Mouse (Mus musculus) stomach, postnatal 0 days (tissue): ENCODE results near the gene Pawr. TPM values are rescaled to one million over a fixed set of nuclear protein-coding genes. Genes with fewer than 3 reads are reported as not detected.

Experiments used
- ATAC-seq: fragments of 200-750 bp; cut with Nextera tagmentation; 2 replicates; pipeline ENCODE4 v1.8.0; 2017; ENCODE audit not compliant: low FRiP score, low TSS enrichment
- DNase-seq: peaks from one replicate; pipeline ENCODE4 v3.0.0-alpha.2; 2016; ENCODE audit warnings: low spot score
- H3K27ac ChIP-seq: fragments of 300-500 bp; sonication (generic); replicated peaks from 2 replicates; pipeline ENCODE4 v1.5.1; 2014; ENCODE audit warnings: mild to moderate bottlenecking, control low read depth
- H3K27me3 ChIP-seq: fragments of 300-500 bp; sonication (generic); 2 replicates; pipeline ENCODE4 v1.6.1; 2014; ENCODE audit warnings: low read length; ENCODE audit not compliant: control insufficient read depth, insufficient read depth
- H3K36me3 ChIP-seq: fragments of 300-500 bp; sonication (generic); 2 replicates; pipeline ENCODE4 v1.6.1; 2014; ENCODE audit warnings: low read length, mixed read lengths; ENCODE audit not compliant: control insufficient read depth, insufficient read depth
- H3K4me1 ChIP-seq: fragments of 300-500 bp; sonication (generic); replicated peaks from 2 replicates; pipeline ENCODE4 v1.6.1; 2014; ENCODE audit warnings: antibody characterized with exemption; ENCODE audit not compliant: control insufficient read depth, insufficient read depth
- H3K4me2 ChIP-seq: fragments of 300-500 bp; sonication (generic); replicated peaks from 2 replicates; pipeline ENCODE4 v1.6.1; 2014; ENCODE audit warnings: low read depth, mild to moderate bottlenecking, control low read depth, moderate library complexity
- H3K4me3 ChIP-seq: fragments of 300-500 bp; sonication (generic); 2 replicates; pipeline ENCODE4 v1.5.1; 2014; ENCODE audit warnings: low read depth, low read length, control low read depth
- H3K9ac ChIP-seq: fragments of 300-500 bp; sonication (generic); 2 replicates; pipeline ENCODE4 v1.6.1; 2014; ENCODE audit warnings: mild to moderate bottlenecking, low read length, control low read depth, mixed read lengths
- H3K9me3 ChIP-seq: fragments of 300-500 bp; sonication (generic); 2 replicates; pipeline ENCODE4 v1.6.1; 2016; ENCODE audit warnings: low read length; ENCODE audit not compliant: control insufficient read depth
- CTCF ChIP-seq: IDR thresholded peaks from 2 replicates; pipeline ENCODE4 v1.5.1; 2016; ENCODE audit warnings: antibody characterized with exemption, low read depth, mild to moderate bottlenecking, moderate library complexity
- EP300 ChIP-seq: optimal IDR thresholded peaks from 2 replicates; pipeline ENCODE3; 2016; ENCODE audit warnings: antibody characterized with exemption
- WGBS: fragments of 180-500 bp; shearing (Covaris S2); extraction: QIAGEN DNeasy Blood & Tissue Kit; methylation state at CpG from one replicate; pipeline ENCODE4 v1.1.7; 2014; 5-methylcytosine and 5-hydroxymethylcytosine counted together
- polyA plus RNA-seq: library from polyadenylated mRNA; unstranded; fragments of >200 nt; fragmentation: Nextera tagmentation; extraction: Ambion mirVana; gene quantifications from 2 replicates; pipeline ENCODE4 v1.2.1, GENCODE M21; 2015

Gene Pawr
- polyA plus RNA-seq, 1 experiment from 2014 or later: 14.7 TPM

DNA sequence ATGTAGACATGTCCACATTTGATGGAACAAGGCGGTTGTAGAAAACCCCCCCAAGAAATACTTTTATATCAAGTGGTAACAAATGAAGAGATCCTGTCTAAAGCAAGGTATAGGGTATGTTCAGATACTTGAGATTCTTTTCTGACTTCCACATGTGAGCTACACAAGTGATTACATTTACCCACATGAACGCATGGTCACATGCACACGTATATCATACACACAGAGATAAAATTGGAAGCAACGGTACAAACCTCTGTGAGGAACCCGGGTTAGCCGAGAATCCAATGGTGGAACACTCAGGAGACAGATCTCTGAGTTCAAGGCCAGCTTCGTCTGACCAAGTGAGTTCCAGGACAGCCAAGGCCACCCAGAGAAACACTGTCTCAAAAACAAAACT, 3.6 kb upstream of the Pawr start:
- H3K27ac ChIP-seq: no peak overlapping the region
- no peak overlapping the region for H3K4me3 ChIP-seq
- 88% methylated on average over 7 of the region's 7 CpGs for WGBS
- TF ChIP-seq CTCF (no peak), EP300 (no peak)
- H3K27me3 ChIP-seq: no peaks in the 10 kb centered on the region
- H3K9me3 ChIP-seq: no peaks in the 10 kb centered on the region
- ATAC-seq (no peak), DNase-seq (no peak)
- H3K4me1 ChIP-seq: no peaks in the 10 kb centered on the region
- no peaks in the 10 kb centered on the region for H3K36me3 ChIP-seq
- H3K9ac ChIP-seq: no peak overlapping the region
- H3K4me2 ChIP-seq: no peak overlapping the region

- no peak for TF ChIP-seq CTCF
- TF ChIP-seq EP300: no peak
- H3K4me1 ChIP-seq: no peaks in the 10 kb centered on the region
- WGBS: 75% methylated on average over 12 of the region's 12 CpGs
- H3K4me3 ChIP-seq: no peak overlapping the region
- no peaks in the 10 kb centered on the region for H3K36me3 ChIP-seq
- H3K4me2 ChIP-seq: no peak overlapping the region
- ATAC-seq (no peak), DNase-seq (no peak)
- no peak overlapping the region for H3K9ac ChIP-seq
- no peaks in the 10 kb centered on the region for H3K27me3 ChIP-seq
- H3K27ac ChIP-seq: no peak overlapping the region
- H3K9me3 ChIP-seq: no peaks in the 10 kb centered on the region
Measured at GRCm38 (mm10) chr10:108328983-108329382, 2.9 kb upstream of the Pawr start.

DNA sequence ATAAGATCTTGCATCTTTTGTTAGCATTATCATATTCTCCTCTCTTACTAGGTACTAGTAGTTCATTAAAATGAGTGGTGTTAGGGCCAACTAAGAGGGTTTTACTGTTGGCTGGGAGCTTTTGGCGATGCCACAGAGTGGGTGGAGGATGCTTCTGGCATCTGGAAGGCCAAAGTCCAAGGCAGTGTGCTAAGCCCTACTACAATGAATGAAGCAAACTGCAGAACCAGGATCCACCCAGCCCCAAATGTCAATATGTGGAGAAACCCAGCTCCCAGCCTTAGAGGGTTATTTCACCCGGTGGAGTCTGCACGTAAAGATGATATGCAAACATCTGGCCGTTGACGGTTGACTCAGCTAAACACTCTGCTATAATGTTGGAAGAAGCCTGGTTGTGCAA, 2.1 kb upstream of the Pawr start:
- no peak for TF ChIP-seq CTCF
- TF ChIP-seq EP300: no peak
- ATAC-seq: peak; percentile 62
- no peaks in the 10 kb centered on the region for H3K36me3 ChIP-seq
- no peak overlapping the region for H3K9ac ChIP-seq
- H3K27ac ChIP-seq: no peak overlapping the region
- 35% methylated on average over 5 of the region's 5 CpGs for WGBS
- no peaks in the 10 kb centered on the region for H3K4me1 ChIP-seq
- H3K4me2 ChIP-seq: no peak overlapping the region
- DNase-seq: peak; percentile 73
- no peaks in the 10 kb centered on the region for H3K9me3 ChIP-seq
- no peak overlapping the region for H3K4me3 ChIP-seq
- H3K27me3 ChIP-seq: no peaks in the 10 kb centered on the region

- TF ChIP-seq CTCF (no peak), EP300 (no peak)
- peak overlapping the region; percentile 95 for H3K4me3 ChIP-seq
- peak overlapping the region; percentile 77 for H3K4me2 ChIP-seq
- H3K4me1 ChIP-seq: no peaks in the 10 kb centered on the region
- H3K9me3 ChIP-seq: no peaks in the 10 kb centered on the region
- peak; percentile 62 for DNase-seq
- peak; percentile 61 for ATAC-seq
- H3K27ac ChIP-seq: peak overlapping the region; percentile 97
- WGBS: 12% methylated on average over 10 of the region's 10 CpGs
- peak overlapping the region; percentile 89 for H3K9ac ChIP-seq
- H3K27me3 ChIP-seq: no peaks in the 10 kb centered on the region
- H3K36me3 ChIP-seq: no peaks in the 10 kb centered on the region
Measured at GRCm38 (mm10) chr10:108330964-108331363, 957 bp upstream of the Pawr start.

GRCm38 (mm10) chr10:108332571-108333541, 935 bp downstream of the Pawr start:
- under 1% methylated on average over 98 of the region's 129 CpGs for WGBS
- Histone ChIP-seq H3K4me2 (peak overlapping the region; percentile 77), H3K36me3 (no peaks in the 10 kb centered on the region), H3K9me3 (no peaks in the 10 kb centered on the region), H3K27ac (peak overlapping the region; percentile 97), H3K27me3 (no peaks in the 10 kb centered on the region), H3K4me1 (no peaks in the 10 kb centered on the region), H3K4me3 (peak overlapping the region; percentile 95), H3K9ac (peak overlapping the region; percentile 89)
- peak; percentile 48 for ATAC-seq
- peak; percentile 79 for DNase-seq
- TF ChIP-seq EP300 (no peak), CTCF (peak; percentile 66)

- H3K4me2 ChIP-seq: peak overlapping the region; percentile 77
- no peaks in the 10 kb centered on the region for H3K4me1 ChIP-seq
- TF ChIP-seq EP300: no peak
- no peak for TF ChIP-seq CTCF
- no peak overlapping the region for H3K27ac ChIP-seq
- no peaks in the 10 kb centered on the region for H3K9me3 ChIP-seq
- ATAC-seq: no peak
- no peaks in the 10 kb centered on the region for H3K36me3 ChIP-seq
- DNase-seq: peak; percentile 44
- peak overlapping the region; percentile 47; the same call in 1 of the 2 replicates for H3K9ac ChIP-seq
- WGBS: 12% methylated on average over 12 of the region's 12 CpGs
- H3K27me3 ChIP-seq: no peaks in the 10 kb centered on the region
- peak overlapping the region; percentile 95 for H3K4me3 ChIP-seq
Measured at GRCm38 (mm10) chr10:108333642-108334041, 1.7 kb downstream of the Pawr start.
